Mouse (Mus musculus): ENCODE data around the gene Trit1.

DNA sequence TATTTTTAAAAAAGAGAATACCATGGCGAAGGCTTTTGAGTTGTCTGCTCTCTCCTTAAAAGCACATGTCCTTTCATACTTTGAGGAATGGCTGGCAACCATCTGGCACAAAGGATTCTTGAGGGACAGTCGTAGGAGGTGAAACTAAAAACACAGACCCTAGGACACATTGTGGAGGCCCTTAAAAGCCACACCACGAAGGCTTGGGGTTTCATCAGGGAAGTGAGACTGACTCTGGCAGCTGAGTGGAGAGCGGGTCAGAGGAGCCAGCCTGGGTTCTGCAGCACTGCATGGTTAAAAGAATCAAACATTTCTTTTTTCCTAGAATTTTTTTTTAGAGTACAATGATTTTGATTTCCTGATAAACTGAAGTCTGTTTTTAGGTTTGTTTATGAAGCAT lies 10.2 kb downstream of the Trit1 start:
- no peak for TF ChIP-seq POLR2A (IDR thresholded peaks at IDR 0.05; ENCODE audit: low read depth, low read length)
- TF ChIP-seq CTCF (IDR thresholded peaks at IDR 0.05; ENCODE audit: borderline replicate concordance, insufficient read depth, low read length) = no peak

Data from embryonic fibroblast, embryonic 13.5 days (primary cell).